Mouse (Mus musculus) limb, embryonic 11.5 days (tissue): Measurements from ENCODE around the gene Brd3os. TPM values are rescaled to one million over a fixed set of nuclear protein-coding genes. Genes with fewer than 3 reads are reported as not detected.

Experiments used
- ATAC-seq: fragments of 200-750 bp; cut with Nextera tagmentation; 2 replicates; pipeline ENCODE4 v1.8.0; 2017; ENCODE audit warnings: low read depth; ENCODE audit not compliant: insufficient number of reproducible peaks, low FRiP score, low TSS enrichment
- DNase-seq: peaks from one replicate; pipeline ENCODE4 v3.0.0-alpha.2; 2015; ENCODE audit warnings: low spot score
- H3K27ac ChIP-seq: fragments of 300-500 bp; sonication (generic); replicated peaks from 2 replicates; pipeline ENCODE4 v1.5.1; 2014; ENCODE audit warnings: low read depth, mild to moderate bottlenecking, low read length
- H3K27me3 ChIP-seq: fragments of 300-500 bp; sonication (generic); 2 replicates; pipeline ENCODE4 v1.6.1; 2014; ENCODE audit warnings: mild to moderate bottlenecking, low read length, mixed read lengths; ENCODE audit not compliant: control insufficient read depth, insufficient read depth
- H3K36me3 ChIP-seq: fragments of 300-500 bp; sonication (generic); 2 replicates; pipeline ENCODE4 v1.6.1; 2014; ENCODE audit warnings: mild to moderate bottlenecking, low read length, moderate library complexity, mixed read lengths; ENCODE audit not compliant: control insufficient read depth, insufficient read depth
- H3K4me1 ChIP-seq: fragments of 300-500 bp; sonication (generic); 2 replicates; pipeline ENCODE4 v1.6.1; 2014; ENCODE audit warnings: low read length, mixed read lengths; ENCODE audit not compliant: control insufficient read depth, insufficient read depth
- H3K4me2 ChIP-seq: fragments of 300-500 bp; sonication (generic); 2 replicates; pipeline ENCODE4 v1.6.1; 2014; ENCODE audit warnings: low read depth, mild to moderate bottlenecking, moderate library complexity; ENCODE audit not compliant: severe bottlenecking
- H3K4me3 ChIP-seq: fragments of 300-500 bp; sonication (generic); 2 replicates; pipeline ENCODE4 v1.5.1; 2014; ENCODE audit warnings: low read depth, low read length
- H3K9ac ChIP-seq: fragments of 300-500 bp; sonication (generic); 2 replicates; pipeline ENCODE4 v1.6.1; 2014; ENCODE audit warnings: mild to moderate bottlenecking, low read length
- H3K9me3 ChIP-seq: fragments of 300-500 bp; sonication (generic); 2 replicates; pipeline ENCODE4 v1.6.1; 2016; ENCODE audit warnings: low read length; ENCODE audit not compliant: control insufficient read depth
- WGBS: fragments of 180-500 bp; shearing (Covaris S2); extraction: QIAGEN DNeasy Blood & Tissue Kit; methylation state at CpG from one replicate; pipeline ENCODE4 v1.1.7; 2014; 5-methylcytosine and 5-hydroxymethylcytosine counted together
- polyA plus RNA-seq: library from polyadenylated mRNA; unstranded; fragments of >200 nt; fragmentation: Nextera tagmentation; extraction: Ambion mirVana; gene quantifications from 2 replicates; pipeline ENCODE4 v1.2.1, GENCODE M21; 2014

Brd3os gene
- polyA plus RNA-seq, 1 experiment from 2014 or later = 9.8 TPM

DNA sequence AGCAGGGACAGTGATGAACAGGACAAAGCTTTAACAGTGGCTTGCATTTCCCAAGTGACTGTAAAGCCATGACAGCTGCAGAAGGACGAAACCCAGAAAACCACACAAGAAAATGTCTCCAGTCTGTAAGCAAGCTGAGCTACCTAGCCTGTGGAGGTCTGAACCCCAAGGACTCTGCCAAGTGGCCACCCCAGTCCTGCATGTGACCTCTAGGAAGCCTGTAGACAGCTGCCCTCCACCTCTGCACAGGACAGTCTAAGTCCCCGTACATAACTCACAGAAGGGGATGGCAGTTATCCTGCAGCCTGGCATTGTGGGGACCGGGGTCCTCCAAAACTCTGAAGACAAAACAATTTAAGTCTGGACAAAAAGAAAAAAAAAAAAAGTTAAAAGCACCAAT is 3.8 kb downstream of the Brd3os start:
- DNase-seq (no peak), ATAC-seq (no peak)
- Histone ChIP-seq H3K27ac (no peak overlapping the region), H3K9ac (no peak overlapping the region), H3K4me1 (peaks cover 9% of the 10 kb centered on the region; the same call in 1 of the 2 replicates), H3K36me3 (peaks cover 28% of the 10 kb centered on the region), H3K27me3 (no peaks in the 10 kb centered on the region), H3K9me3 (no peaks in the 10 kb centered on the region), H3K4me3 (no peak overlapping the region), H3K4me2 (no peak overlapping the region)
- WGBS = 95% methylated on average over 3 of the region's 3 CpGs

DNA sequence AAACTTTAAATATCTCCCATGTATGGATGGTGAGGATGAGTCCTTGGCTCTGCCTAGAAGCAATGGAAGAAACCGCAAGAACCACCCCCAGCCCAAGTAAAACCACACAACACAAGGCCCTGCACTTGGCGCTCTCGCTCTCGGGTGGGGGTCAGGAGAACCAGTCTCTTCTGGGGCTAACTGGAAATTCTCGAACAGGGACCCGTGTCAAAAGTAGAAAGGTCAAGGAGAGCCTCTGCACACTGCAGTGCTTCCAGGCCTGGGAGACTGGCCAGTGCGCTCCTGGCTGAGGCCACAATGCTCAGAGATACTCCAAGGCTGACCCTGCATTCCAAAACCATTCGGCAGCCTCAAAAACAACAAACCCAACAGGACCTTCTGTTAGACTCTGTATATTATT is 4.7 kb downstream of the Brd3os start:
- peaks cover 9% of the 10 kb centered on the region; the same call in 1 of the 2 replicates for H3K4me1 ChIP-seq
- DNase-seq (no peak), ATAC-seq (no peak)
- 95% methylated on average over 8 of the region's 8 CpGs for WGBS
- no peak overlapping the region for H3K4me2 ChIP-seq
- no peaks in the 10 kb centered on the region for H3K27me3 ChIP-seq
- no peaks in the 10 kb centered on the region for H3K9me3 ChIP-seq
- no peak overlapping the region for H3K4me3 ChIP-seq
- H3K36me3 ChIP-seq = peaks cover 31% of the 10 kb centered on the region
- no peak overlapping the region for H3K9ac ChIP-seq
- H3K27ac ChIP-seq = no peak overlapping the region

DNA sequence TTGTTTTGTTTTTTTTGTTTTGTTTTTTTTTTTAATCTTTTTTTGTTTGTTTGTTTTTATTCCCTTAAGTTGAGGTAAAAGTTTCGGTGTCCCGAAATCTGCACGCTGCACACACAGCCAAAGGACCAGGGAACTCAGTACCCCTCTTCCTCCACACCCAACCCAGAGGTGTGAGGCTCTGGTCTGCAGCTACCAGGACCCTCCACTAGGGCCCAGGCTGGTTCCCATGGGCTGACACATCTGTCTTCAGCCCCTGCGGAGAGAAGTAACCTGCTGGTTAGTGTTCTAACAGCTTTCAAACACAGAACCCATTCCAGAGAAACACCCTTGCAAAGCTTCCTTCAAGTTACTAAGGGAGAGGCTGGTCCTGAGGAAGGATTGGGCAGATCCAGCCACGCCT is 5.7 kb downstream of the Brd3os start:
- H3K4me1 ChIP-seq = peaks cover 5% of the 10 kb centered on the region; the same call in 1 of the 2 replicates
- peaks cover 35% of the 10 kb centered on the region for H3K36me3 ChIP-seq
- H3K4me3 ChIP-seq = no peak overlapping the region
- 87% methylated on average over 5 of the region's 5 CpGs for WGBS
- no peak overlapping the region for H3K4me2 ChIP-seq
- H3K27ac ChIP-seq = no peak overlapping the region
- no peaks in the 10 kb centered on the region for H3K9me3 ChIP-seq
- ATAC-seq = no peak
- DNase-seq = no peak
- H3K9ac ChIP-seq = no peak overlapping the region
- no peaks in the 10 kb centered on the region for H3K27me3 ChIP-seq

DNA sequence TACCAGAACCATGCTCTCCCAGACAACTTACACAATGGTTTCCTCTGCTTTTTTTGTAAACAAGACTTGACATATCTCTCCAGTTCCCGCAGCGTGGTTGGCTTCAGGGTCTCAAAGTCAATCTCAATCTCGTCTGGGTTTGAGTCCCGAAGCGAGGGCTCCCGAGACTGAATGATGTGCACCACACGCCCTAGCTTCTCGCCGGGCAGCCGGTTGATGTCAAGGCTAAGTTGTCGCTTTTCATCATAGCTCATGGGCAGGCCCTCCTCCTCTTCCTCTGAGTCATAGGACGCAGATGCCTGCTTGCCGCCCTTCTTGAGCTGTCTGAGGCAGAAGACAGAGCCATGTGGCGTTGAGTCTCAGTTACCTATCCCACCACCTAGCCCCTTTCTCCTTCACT is 8.1 kb downstream of the Brd3os start:
- Histone ChIP-seq H3K27ac (no peak overlapping the region), H3K9me3 (no peaks in the 10 kb centered on the region), H3K9ac (no peak overlapping the region), H3K4me2 (no peak overlapping the region), H3K27me3 (no peaks in the 10 kb centered on the region), H3K36me3 (peaks cover 57% of the 10 kb centered on the region), H3K4me3 (no peak overlapping the region), H3K4me1 (no peaks in the 10 kb centered on the region)
- no peak for ATAC-seq
- WGBS = 91% methylated on average over 14 of the region's 14 CpGs
- no peak for DNase-seq

- DNase-seq (no peak), ATAC-seq (no peak)
- H3K9ac ChIP-seq = no peak overlapping the region
- H3K4me1 ChIP-seq = no peaks in the 10 kb centered on the region
- H3K27me3 ChIP-seq = no peaks in the 10 kb centered on the region
- no peak overlapping the region for H3K4me3 ChIP-seq
- no peaks in the 10 kb centered on the region for H3K9me3 ChIP-seq
- H3K27ac ChIP-seq = no peak overlapping the region
- H3K36me3 ChIP-seq = peaks cover 70% of the 10 kb centered on the region
- H3K4me2 ChIP-seq = no peak overlapping the region
- 88% methylated on average over 7 of the region's 7 CpGs for WGBS
Measured at GRCm38 (mm10) chr2:27459735-27460134, 17.6 kb downstream of the Brd3os start.

GRCm38 (mm10) chr2:27460163-27460562 is 18.0 kb downstream of the Brd3os start:
- ATAC-seq = no peak
- Histone ChIP-seq H3K27me3 (no peaks in the 10 kb centered on the region), H3K4me2 (no peak overlapping the region), H3K9me3 (no peaks in the 10 kb centered on the region), H3K9ac (no peak overlapping the region), H3K4me3 (no peak overlapping the region), H3K36me3 (peaks cover 66% of the 10 kb centered on the region), H3K4me1 (no peaks in the 10 kb centered on the region), H3K27ac (no peak overlapping the region)
- WGBS = 88% methylated on average over 5 of the region's 5 CpGs
- DNase-seq = no peak

DNA sequence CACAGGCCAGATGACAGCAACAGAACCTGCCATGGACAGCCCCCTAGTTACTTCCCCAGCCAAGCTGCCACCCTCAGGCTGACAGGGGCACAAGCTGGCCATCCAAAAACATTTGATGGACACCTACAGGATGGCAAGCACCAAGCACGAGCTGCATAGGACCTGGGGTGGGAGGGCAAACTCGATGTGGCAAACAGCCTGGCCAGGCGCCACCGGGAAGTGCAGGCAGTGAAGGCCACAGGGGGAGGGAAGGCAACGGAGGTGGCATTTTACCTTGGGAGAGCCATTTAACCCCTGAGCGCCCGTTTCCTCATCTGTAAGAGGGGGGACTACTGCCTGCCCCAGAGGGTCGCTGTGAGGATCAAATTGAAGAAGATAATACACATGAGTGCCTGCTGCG is 18.5 kb downstream of the Brd3os start:
- WGBS = 66% methylated on average over 9 of the region's 9 CpGs
- no peaks in the 10 kb centered on the region for H3K9me3 ChIP-seq
- H3K9ac ChIP-seq = no peak overlapping the region
- H3K4me2 ChIP-seq = no peak overlapping the region
- no peaks in the 10 kb centered on the region for H3K4me1 ChIP-seq
- no peak overlapping the region for H3K4me3 ChIP-seq
- ATAC-seq (no peak), DNase-seq (no peak)
- H3K27ac ChIP-seq = no peak overlapping the region
- H3K36me3 ChIP-seq = peaks cover 66% of the 10 kb centered on the region
- H3K27me3 ChIP-seq = no peaks in the 10 kb centered on the region

GRCm38 (mm10) chr2:27461881-27462660 is 19.9 kb downstream of the Brd3os start:
- 86% methylated on average over 4 of the region's 4 CpGs for WGBS
- no peak for ATAC-seq
- H3K4me1 ChIP-seq = no peaks in the 10 kb centered on the region
- no peak overlapping the region for H3K4me2 ChIP-seq
- DNase-seq = no peak
- H3K9me3 ChIP-seq = no peaks in the 10 kb centered on the region
- no peak overlapping the region for H3K9ac ChIP-seq
- H3K27ac ChIP-seq = no peak overlapping the region
- H3K36me3 ChIP-seq = peaks cover 65% of the 10 kb centered on the region
- H3K27me3 ChIP-seq = no peaks in the 10 kb centered on the region
- no peak overlapping the region for H3K4me3 ChIP-seq

DNA sequence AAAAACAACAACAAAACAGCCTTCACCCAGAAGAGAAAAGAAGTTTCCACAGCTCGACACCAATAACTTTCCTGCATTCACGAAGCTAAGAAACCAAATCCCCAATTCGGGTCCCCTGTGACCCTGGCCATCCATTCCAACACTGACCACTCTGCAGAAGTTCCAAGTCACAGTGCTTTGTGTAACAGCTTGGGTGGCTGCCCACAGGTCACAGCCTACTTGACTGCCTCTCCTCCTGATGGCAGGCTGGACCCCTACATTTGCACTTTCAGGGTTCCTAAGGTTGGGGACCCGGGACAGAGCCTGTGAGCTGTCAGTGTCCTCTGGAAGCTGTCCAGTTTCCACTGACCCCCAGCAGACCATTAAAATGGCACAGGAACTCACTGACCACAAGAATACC is 20.8 kb downstream of the Brd3os start:
- 86% methylated on average over 4 of the region's 4 CpGs for WGBS
- DNase-seq (no peak), ATAC-seq (no peak)
- no peak overlapping the region for H3K4me3 ChIP-seq
- no peaks in the 10 kb centered on the region for H3K9me3 ChIP-seq
- peaks cover 56% of the 10 kb centered on the region for H3K36me3 ChIP-seq
- H3K27me3 ChIP-seq = no peaks in the 10 kb centered on the region
- H3K9ac ChIP-seq = no peak overlapping the region
- H3K4me2 ChIP-seq = no peak overlapping the region
- H3K4me1 ChIP-seq = no peaks in the 10 kb centered on the region
- no peak overlapping the region for H3K27ac ChIP-seq
